Mouse (Mus musculus): ENCODE results near the gene Cacna1i.

DNA sequence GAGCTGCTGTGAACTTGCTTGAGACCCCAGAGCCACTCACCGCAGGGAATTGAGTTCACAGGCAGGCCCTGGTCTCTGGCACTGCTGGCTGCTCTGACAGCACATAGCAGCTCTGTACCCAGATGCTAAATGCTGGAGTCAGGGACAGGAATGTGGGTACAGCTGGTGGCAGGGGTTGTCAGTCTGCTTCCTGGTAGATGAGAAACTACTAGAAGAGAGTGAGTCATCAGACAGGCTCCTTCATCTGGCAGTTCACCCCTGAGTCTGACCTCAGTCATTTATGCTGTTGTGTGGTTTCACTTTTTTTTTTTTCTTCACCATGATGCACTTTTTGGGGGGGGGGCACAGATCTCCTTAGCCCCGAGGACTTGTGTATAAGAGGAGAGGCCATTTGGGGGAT lies 32.3 kb downstream of the Cacna1i start:
- TF ChIP-seq CTCF (IDR thresholded peaks at IDR 0.05; ENCODE audit: extremely low read depth, insufficient read depth, low read length) (no peak), POLR2A (IDR thresholded peaks at IDR 0.05; ENCODE audit: extremely low read depth, insufficient read depth, low read length) (no peak)
